Mouse (Mus musculus) cerebellum, adult 9-10 months (tissue): ENCODE measurements around the gene Gm11236.
"Not testable (repeated sequence)": the region's sequence is repeated elsewhere in the genome, so short reads cannot be mapped to it uniquely, and the experiment has no call there.

Experiments used
- DNase-seq: peaks from one replicate; pipeline ENCODE4 v3.0.0; 2022

Gene Gm11236

GRCm38 (mm10) chr4:73637821-73638220 lies at the start of gene Gm11236:
TSS of gene Gm11236 (plus strand) at chr4:73638121.
- DNase-seq, result not testable (repeated sequence)

- peak; percentile 10 for DNase-seq
Observed at GRCm38 (mm10) chr4:73599248-73599647, 38.7 kb upstream of the Gm11236 start.

DNA sequence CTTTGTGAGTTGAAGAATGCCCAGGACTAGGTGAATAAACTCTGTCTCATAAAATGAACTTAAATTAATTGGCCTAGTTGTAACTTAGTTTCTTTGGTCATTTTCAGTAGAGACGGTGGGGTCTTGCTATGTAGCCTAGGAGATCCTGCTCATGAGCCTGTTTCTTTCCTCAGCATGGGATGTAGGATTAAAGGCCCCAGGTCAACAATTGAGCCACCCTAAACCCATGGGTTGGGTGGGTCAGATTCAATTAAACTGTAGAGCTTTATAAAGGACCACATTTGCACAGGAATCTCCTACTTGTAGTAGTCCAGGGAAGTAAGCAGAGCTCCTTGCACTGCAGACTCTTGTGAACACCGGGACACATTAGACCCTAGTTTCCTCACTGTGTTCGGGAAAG lies 30.3 kb upstream of the Gm11236 start, which contains the start of gene Gm11238:
Gene Gm11238, plus strand, starts transcription at position 301 of the 400 bp plus-strand sequence.
- DNase-seq, result not testable (repeated sequence)

DNA sequence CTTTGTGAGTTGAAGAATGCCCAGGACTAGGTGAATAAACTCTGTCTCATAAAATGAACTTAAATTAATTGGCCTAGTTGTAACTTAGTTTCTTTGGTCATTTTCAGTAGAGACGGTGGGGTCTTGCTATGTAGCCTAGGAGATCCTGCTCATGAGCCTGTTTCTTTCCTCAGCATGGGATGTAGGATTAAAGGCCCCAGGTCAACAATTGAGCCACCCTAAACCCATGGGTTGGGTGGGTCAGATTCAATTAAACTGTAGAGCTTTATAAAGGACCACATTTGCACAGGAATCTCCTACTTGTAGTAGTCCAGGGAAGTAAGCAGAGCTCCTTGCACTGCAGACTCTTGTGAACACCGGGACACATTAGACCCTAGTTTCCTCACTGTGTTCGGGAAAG lies 15.2 kb upstream of the Gm11236 start, which contains the start of gene Gm11237:
Gene Gm11237, plus strand, starts transcription at position 301 of the 400 bp plus-strand sequence.
- DNase-seq, result not testable (repeated sequence)

GRCm38 (mm10) chr4:73661864-73662263 lies 23.9 kb downstream of the Gm11236 start:
- not testable (repeated sequence) for DNase-seq

DNA sequence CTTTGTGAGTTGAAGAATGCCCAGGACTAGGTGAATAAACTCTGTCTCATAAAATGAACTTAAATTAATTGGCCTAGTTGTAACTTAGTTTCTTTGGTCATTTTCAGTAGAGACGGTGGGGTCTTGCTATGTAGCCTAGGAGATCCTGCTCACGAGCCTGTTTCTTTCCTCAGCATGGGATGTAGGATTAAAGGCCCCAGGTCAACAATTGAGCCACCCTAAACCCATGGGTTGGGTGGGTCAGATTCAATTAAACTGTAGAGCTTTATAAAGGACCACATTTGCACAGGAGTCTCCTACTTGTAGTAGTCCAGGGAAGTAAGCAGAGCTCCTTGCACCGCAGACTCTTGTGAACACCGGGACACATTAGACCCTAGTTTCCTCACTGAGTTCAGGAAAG lies 30.1 kb downstream of the Gm11236 start, which contains the start of gene Gm11239:
Gene Gm11239, plus strand, starts transcription at position 301 of the 400 bp plus-strand sequence.
- not testable (repeated sequence) for DNase-seq

- not testable (repeated sequence) for DNase-seq
Observed at GRCm38 (mm10) chr4:73683216-73683615, 45.3 kb downstream of the Gm11236 start, which contains the start of gene Gm428. TSS of gene Gm428 (plus strand) at chr4:73683516.
